Mouse (Mus musculus) lung, adult 2 months (tissue): ENCODE results near the gene Max.

Experiments used
- CTCF ChIP-seq: fragments of 200-500 bp; IDR thresholded peaks from 2 replicates; pipeline ENCODE4 v1.5.1; 2011; ENCODE audit warnings: mild to moderate bottlenecking, low read length, control low read depth; ENCODE audit not compliant: insufficient read depth
- POLR2A ChIP-seq: fragments of 200-500 bp; IDR thresholded peaks from 2 replicates; pipeline ENCODE4 v1.6.1; 2011; ENCODE audit warnings: low read depth, mild to moderate bottlenecking, control low read depth, low read length, borderline replicate concordance; ENCODE audit errors: extremely low read depth

GRCm38 (mm10) chr12:76887941-76888340, 74.1 kb downstream of the Max start:
- TF ChIP-seq CTCF (no peak), POLR2A (no peak)
